Mouse (Mus musculus): ENCODE measurements around the gene Ss18l1.

The Ss18l1 gene

GRCm38 (mm10) chr2:180085926-180086636, 43.8 kb downstream of the Ss18l1 start:
- DNase-seq (ENCODE audit: low spot score in 2 of 2): no peak

- no peak for DNase-seq (ENCODE audit: low spot score in 2 of 2)
These were observed 44.3 kb downstream of the Ss18l1 start for GRCm38 (mm10) chr2:180086637-180087027.

GRCm38 (mm10) chr2:180087472-180087871, 45.2 kb downstream of the Ss18l1 start:
- DNase-seq (ENCODE audit: low spot score in 2 of 2): no peak

GRCm38 (mm10) chr2:180090285-180090684, 48.0 kb downstream of the Ss18l1 start:
- DNase-seq (ENCODE audit: low spot score in 2 of 2): no peak

GRCm38 (mm10) chr2:180095711-180096110, 53.4 kb downstream of the Ss18l1 start:
- DNase-seq (ENCODE audit: low spot score in 2 of 2): no peak

DNA sequence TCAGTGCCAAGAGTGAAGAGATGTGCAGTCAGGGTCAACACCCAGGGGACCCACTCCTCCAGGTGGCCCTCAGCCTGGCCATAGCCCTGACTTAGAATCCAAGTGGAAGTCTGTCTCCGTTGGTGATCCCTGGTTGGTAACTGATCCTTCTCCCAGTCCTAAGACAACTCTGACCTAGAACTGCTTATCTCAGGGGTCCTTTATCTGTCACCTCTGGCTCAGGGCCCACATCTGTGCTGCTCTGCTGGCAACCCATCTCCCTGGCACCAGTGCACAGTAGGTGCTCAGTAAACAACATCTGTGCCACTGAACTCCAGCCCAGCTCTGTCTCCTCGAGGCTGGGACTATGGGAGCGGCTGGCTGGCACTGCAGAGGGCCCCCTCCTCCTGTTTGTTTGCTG, 55.3 kb downstream of the Ss18l1 start:
- DNase-seq (ENCODE audit: low spot score in 2 of 2): no peak

GRCm38 (mm10) chr2:180098167-180098566, 55.9 kb downstream of the Ss18l1 start:
- no peak for DNase-seq (ENCODE audit: low spot score in 2 of 2)

GRCm38 (mm10) chr2:180099529-180099928, 57.2 kb downstream of the Ss18l1 start:
- no peak for DNase-seq (ENCODE audit: low spot score in 2 of 2)

- DNase-seq (ENCODE audit: low spot score in 2 of 2): no peak
These were observed 61.1 kb downstream of the Ss18l1 start for GRCm38 (mm10) chr2:180103151-180103977.

- peak; percentile 66 to 86 for DNase-seq (ENCODE audit: low spot score in 2 of 2)
These were observed 61.8 kb downstream of the Ss18l1 start, which contains the start of gene Hrh3 for GRCm38 (mm10) chr2:180103978-180104658. TSS of gene Hrh3 (minus strand) at chr2:180104488.

DNA sequence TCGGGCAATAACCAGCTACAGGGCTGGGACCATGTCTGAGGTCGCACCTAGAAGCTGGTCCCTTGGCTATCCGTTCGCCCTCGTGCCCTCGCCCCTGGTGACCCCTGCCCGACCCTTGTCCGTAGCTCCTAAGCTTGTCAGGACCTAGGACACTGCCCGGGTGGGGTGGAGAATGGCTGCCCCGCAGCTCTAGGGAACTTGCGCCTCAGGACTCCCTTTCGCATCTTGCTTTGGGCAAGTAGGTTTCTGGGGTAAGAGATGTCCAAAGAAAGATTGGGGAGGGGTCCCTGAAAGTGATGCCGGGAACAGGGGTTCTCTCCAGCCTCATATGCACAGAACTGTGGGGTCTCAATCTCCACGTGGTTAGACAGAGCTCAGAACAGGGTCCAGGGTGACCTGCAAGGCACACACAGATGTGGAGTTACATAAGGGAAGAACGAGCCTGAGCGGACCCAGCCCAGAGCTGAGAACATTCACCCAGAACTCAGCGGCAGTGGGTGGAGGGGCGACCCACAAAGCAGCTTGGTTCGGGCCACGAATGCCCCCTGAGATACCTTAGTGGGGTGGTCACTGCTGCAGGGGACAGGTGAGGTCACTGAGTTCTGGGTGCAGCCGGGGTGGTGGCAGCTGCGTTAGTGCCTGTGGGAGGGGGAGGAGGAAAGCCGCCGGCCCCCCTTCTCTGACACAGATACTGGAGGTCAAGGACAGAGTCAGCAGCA, 62.5 kb downstream of the Ss18l1 start:
- DNase-seq (ENCODE audit: low spot score in 2 of 2): no peak

- no peak for DNase-seq (ENCODE audit: low spot score in 2 of 2)
These were observed 63.3 kb downstream of the Ss18l1 start for GRCm38 (mm10) chr2:180105441-180106190.

GRCm38 (mm10) chr2:180107081-180107480, 64.8 kb downstream of the Ss18l1 start:
- DNase-seq (ENCODE audit: low spot score in 2 of 2): no peak

DNA sequence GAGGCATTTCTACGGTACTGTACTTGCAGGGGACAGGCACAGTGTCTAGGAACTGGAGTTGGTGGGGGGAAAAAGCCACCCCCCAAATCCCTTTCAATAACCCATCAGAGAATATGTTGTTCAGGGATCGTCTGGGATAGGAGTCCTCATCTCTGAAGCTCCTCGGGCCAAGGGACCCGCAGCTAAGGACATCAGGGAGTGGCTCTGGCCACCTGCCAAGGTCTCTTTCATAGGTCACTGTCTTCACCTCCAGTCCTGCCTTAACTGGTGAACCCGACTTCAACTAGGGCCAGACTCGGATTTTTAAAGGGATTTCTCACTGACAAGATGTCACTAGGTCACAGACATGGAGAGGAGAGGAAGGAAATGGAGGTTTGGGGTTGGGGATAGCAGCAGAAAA, 66.0 kb downstream of the Ss18l1 start:
- no peak for DNase-seq (ENCODE audit: low spot score in 2 of 2)

GRCm38 (mm10) chr2:180113909-180114890, 71.9 kb downstream of the Ss18l1 start:
- DNase-seq (ENCODE audit: low spot score in 2 of 2): peak; percentile 50 to 71

DNA sequence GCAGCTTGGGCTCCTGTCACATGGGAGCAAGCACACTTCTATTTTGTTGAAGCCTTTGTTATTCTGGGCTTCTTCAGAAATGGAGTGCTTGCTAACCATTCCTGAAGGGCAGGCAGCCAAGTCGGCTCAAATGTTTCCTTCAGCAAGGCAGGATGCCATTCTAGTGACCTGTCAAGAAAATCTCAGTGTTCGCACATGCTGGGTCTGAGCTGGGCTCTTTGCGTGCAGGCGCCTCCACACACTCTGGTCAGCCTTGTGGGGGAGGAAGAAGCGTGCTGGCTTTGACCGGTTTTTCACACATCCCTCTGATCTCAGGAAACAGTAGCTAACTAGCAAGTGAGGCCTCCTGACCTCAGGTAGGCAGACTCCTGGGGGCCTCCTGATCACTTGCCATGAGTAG, 73.0 kb downstream of the Ss18l1 start:
- DNase-seq (ENCODE audit: low spot score in 2 of 2): peak; percentile 56 to 78

DNA sequence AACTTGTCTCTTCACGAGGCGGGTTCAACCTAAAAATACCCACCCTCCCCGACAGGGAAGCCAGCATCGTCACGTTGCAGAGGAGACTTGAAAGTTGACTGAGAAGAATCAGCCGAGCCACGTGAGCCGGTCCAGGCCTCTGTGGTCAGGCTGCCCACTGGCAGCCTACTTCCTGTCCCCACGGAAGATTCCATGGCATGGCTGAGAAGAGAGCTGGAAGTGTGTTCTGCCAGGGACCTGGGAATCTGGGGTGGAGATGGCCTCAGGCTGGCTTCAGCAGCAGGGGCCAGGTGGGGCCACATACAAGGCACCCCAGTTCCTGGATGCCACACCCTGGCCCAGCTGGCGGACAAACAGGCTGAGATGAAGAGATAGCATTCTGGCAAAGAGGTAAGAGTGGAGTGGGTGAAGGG, 73.8 kb downstream of the Ss18l1 start:
- peak; percentile 52 to 76 for DNase-seq (ENCODE audit: low spot score in 2 of 2)

GRCm38 (mm10) chr2:180116741-180117484, 74.6 kb downstream of the Ss18l1 start:
- no peak for DNase-seq (ENCODE audit: low spot score in 2 of 2)

Measured in urinary bladder, adult 18-20 months (tissue).